Mouse (Mus musculus): ENCODE results near the gene Usp13. TPM values are rescaled to one million over a fixed set of nuclear protein-coding genes. Genes with fewer than 3 reads are reported as not detected.

Usp13 gene
- polyA plus RNA-seq, 1 experiment from 2014 or later = 1.1 TPM

DNA sequence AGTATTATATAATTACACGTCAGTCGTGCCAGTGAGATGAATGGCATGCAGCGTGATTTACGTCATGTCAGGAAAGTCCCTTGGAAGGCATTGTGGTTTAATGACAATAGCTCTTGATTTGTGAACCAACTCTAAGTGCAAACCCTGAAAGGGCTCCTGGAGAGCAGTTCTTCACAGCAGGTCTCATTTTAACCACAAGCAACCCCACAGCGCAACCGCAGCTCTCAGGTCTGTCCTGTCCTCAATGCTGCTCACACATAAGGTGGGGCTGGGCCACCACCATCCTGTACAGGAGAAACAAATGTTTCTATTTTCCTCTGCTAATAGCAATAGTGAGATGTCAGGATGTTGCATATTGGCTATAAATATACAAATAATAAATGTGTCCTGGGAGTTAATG lies 161.9 kb downstream of the Usp13 start:
- H3K27me3 ChIP-seq (ENCODE audit: control insufficient read depth, insufficient read depth, low read length) = no peaks in the 10 kb centered on the region
- no peak for TF ChIP-seq CTCF (IDR thresholded peaks at IDR 0.05; ENCODE audit: low read depth)
- no peak overlapping the region for H3K9ac ChIP-seq (ENCODE audit: low read length)
- no peaks in the 10 kb centered on the region for H3K9me3 ChIP-seq (ENCODE audit: control insufficient read depth, low read length)
- H3K4me1 ChIP-seq (replicated peaks; ENCODE audit: control insufficient read depth, insufficient read depth) = no peaks in the 10 kb centered on the region
- 65% methylated on average over 6 of the region's 6 CpGs for WGBS
- H3K4me3 ChIP-seq (ENCODE audit: low read depth, low read length) = no peak overlapping the region
- no peak for ATAC-seq (ENCODE audit: low FRiP score, low TSS enrichment)
- H3K36me3 ChIP-seq (ENCODE audit: control insufficient read depth, insufficient read depth, low read length) = no peaks in the 10 kb centered on the region
- H3K4me2 ChIP-seq (replicated peaks; ENCODE audit: low read depth) = no peak overlapping the region
- H3K27ac ChIP-seq (replicated peaks) = no peak overlapping the region
- DNase-seq (ENCODE audit: low spot score) = no peak

DNA sequence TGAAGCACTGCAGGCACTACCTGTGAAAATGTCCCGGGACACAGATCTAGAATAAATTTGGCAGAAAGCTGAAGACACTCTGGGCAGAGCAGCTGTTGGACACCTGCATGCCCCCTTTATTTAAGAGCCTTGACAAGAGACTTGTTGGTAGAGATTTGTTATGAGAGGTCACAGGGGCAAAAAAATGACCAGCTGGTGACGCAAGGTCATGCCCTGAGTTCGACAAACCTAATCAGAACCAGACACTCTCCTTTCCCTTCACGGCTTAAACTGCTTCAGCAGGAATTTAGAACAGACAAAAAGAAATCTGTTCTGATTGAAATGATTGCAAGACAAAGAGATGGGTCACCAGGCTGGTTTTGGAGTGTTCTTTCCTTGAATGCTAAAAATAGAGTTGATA lies 162.6 kb downstream of the Usp13 start:
- Histone ChIP-seq H3K27me3 (ENCODE audit: control insufficient read depth, insufficient read depth, low read length) (no peaks in the 10 kb centered on the region), H3K27ac (replicated peaks) (no peak overlapping the region), H3K9ac (ENCODE audit: low read length) (no peak overlapping the region), H3K4me2 (replicated peaks; ENCODE audit: low read depth) (no peak overlapping the region), H3K4me1 (replicated peaks; ENCODE audit: control insufficient read depth, insufficient read depth) (no peaks in the 10 kb centered on the region), H3K36me3 (ENCODE audit: control insufficient read depth, insufficient read depth, low read length) (no peaks in the 10 kb centered on the region), H3K4me3 (ENCODE audit: low read depth, low read length) (no peak overlapping the region), H3K9me3 (ENCODE audit: control insufficient read depth, low read length) (no peaks in the 10 kb centered on the region)
- no peak for DNase-seq (ENCODE audit: low spot score)
- TF ChIP-seq EP300 (optimal IDR thresholded peaks at IDR 0.05) = no peak
- no peak for TF ChIP-seq CTCF (IDR thresholded peaks at IDR 0.05; ENCODE audit: low read depth)
- no peak for ATAC-seq (ENCODE audit: low FRiP score, low TSS enrichment)
- WGBS = 54% methylated on average over 4 of the region's 4 CpGs

DNA sequence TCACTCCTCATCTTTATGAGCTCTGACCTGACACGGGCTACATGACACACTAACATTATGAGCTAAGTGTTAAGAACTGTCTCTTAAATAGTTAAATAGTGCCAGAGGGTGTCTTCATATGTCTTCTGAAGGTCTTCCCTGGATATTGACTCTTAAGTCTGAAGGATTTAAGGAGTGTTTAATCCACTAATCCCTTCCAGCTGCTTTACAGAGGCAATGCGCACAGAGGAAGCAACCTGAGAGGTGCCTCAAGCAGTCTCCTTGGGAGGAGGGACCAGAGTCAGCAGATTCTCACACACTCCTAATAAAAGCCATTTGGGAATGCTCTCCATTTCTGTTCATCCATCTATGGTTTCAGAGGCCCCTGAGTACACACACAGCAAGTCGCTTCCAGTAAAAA lies 167.8 kb downstream of the Usp13 start:
- Histone ChIP-seq H3K9ac (ENCODE audit: low read length) (no peak overlapping the region), H3K9me3 (ENCODE audit: control insufficient read depth, low read length) (no peaks in the 10 kb centered on the region), H3K4me2 (replicated peaks; ENCODE audit: low read depth) (no peak overlapping the region), H3K27ac (replicated peaks) (no peak overlapping the region), H3K36me3 (ENCODE audit: control insufficient read depth, insufficient read depth, low read length) (no peaks in the 10 kb centered on the region), H3K4me1 (replicated peaks; ENCODE audit: control insufficient read depth, insufficient read depth) (no peaks in the 10 kb centered on the region), H3K27me3 (ENCODE audit: control insufficient read depth, insufficient read depth, low read length) (no peaks in the 10 kb centered on the region), H3K4me3 (ENCODE audit: low read depth, low read length) (no peak overlapping the region)
- 46% methylated on average over 3 of the region's 3 CpGs for WGBS
- ATAC-seq (ENCODE audit: low FRiP score, low TSS enrichment) (no peak), DNase-seq (ENCODE audit: low spot score) (no peak)
- TF ChIP-seq EP300 (optimal IDR thresholded peaks at IDR 0.05) = no peak
- TF ChIP-seq CTCF (IDR thresholded peaks at IDR 0.05; ENCODE audit: low read depth) = no peak

Other genes starting within 250 kb of the Usp13 start
- gene Gnb4, start 201.0 kb upstream of the Usp13 start, polyA plus RNA-seq (2015; fragmentation: Nextera tagmentation; extraction: Ambion mirVana) = 39.5 and 42.6 TPM in 2 replicates
- 58.0 and 58.6 TPM in 2 replicates for gene Actl6a, start 111.2 kb upstream of the Usp13 start, polyA plus RNA-seq (2015; fragmentation: Nextera tagmentation; extraction: Ambion mirVana)
- 322 and 327 TPM in 2 replicates for gene Ndufb5, start 80.6 kb upstream of the Usp13 start, polyA plus RNA-seq (2015; fragmentation: Nextera tagmentation; extraction: Ambion mirVana)
- gene Mrpl47, start 79.9 kb upstream of the Usp13 start, polyA plus RNA-seq (2015; fragmentation: Nextera tagmentation; extraction: Ambion mirVana) = 22.3 and 23.7 TPM in 2 replicates

All from stomach, postnatal 0 days (tissue).